11 mouse cellular contexts compared by ENCODE assay signal in the genomic region with DNA sequence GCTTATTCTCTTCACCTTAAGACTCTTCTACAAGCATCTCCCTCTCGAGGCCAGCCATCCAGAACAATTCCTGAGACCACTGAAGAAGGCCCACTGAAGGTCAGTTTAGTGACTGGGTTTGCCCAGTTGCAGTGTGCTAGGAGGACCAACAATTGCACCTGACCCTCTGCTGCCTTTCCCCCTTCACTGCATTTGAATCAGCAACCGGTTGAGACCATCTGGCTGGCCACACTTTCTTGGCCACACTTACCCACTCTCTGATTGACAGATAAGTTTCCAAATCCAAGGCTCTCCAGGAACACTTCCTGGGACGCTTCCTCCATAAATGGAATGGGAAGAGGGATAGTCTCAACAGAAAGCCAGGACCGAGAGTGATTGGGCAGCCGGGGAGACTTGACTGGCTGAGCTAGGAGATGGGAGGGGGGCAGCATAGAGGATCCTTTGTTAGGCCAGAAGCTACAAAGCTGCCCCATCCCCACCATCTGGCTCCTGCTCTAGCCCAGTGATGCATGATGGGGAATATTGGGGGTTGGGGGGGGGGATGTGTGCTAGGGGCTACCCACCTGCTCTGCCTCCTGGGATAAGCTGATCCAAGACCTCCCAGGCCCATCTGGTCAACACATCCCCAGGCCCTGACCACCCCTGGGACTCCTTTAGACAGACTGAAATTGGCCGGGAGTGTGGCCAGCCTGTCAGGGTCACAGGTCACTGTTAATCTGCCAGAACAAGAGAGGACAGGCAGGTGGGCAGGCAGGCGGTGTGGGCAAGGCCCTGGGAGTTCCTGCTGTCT. TPM values are rescaled to one million over a fixed set of nuclear protein-coding genes. Genes with fewer than 3 reads are reported as not detected.
DNase-seq lines count a peak whose midpoint lies in the region; ATAC-seq and TF ChIP-seq lines count a peak whose summit lies in the region.
"Had no signal": no experiment of that assay in that cellular context is flagged by ENCODE, and none has a peak within 500 bp of the region (broad histone marks: within the 10 kb centered on the region; RNA-seq: fewer than 3 reads in every experiment).

No protein-coding gene starts in this region.

- H3K4me2 ChIP-seq in embryonic facial prominence, embryonic 11.5 days (ENCODE audit: low read depth, low read length): no peak overlapping the region
- no peak overlapping the region for H3K4me2 ChIP-seq in limb, embryonic 15.5 days
- H3K4me2 ChIP-seq: embryonic facial prominence, embryonic 13.5 days had no signal

- peak overlapping the region; percentile 82 for H3K4me3 ChIP-seq in E14TG2a.4 (replicated peaks; ENCODE audit: low read length)
- H3K4me3 ChIP-seq in embryonic facial prominence, embryonic 11.5 days (ENCODE audit: low read depth, low read length): no peak overlapping the region
- H3K4me3 ChIP-seq in limb, embryonic 15.5 days: no peak overlapping the region
- H3K4me3 ChIP-seq: embryonic facial prominence, embryonic 13.5 days had no signal

- TF ChIP-seq CTCF in E14TG2a.4 (conservative IDR thresholded peaks at IDR 0.05; ENCODE audit: low read length): no peak

- no peaks in the 10 kb centered on the region for H3K9me3 ChIP-seq in E14TG2a.4 (ENCODE audit: low read length)
- no peaks in the 10 kb centered on the region for H3K9me3 ChIP-seq in embryonic facial prominence, embryonic 11.5 days (replicated peaks; ENCODE audit: control insufficient read depth, low read length)
- no peaks in the 10 kb centered on the region for H3K9me3 ChIP-seq in limb, embryonic 15.5 days
- H3K9me3 ChIP-seq: embryonic facial prominence, embryonic 13.5 days had no signal

- no peak overlapping the region for H3K9ac ChIP-seq in embryonic facial prominence, embryonic 11.5 days (replicated peaks; ENCODE audit: low read length)
- no peak overlapping the region for H3K9ac ChIP-seq in limb, embryonic 15.5 days
- H3K9ac ChIP-seq: embryonic facial prominence, embryonic 13.5 days had no signal

- peak; percentile 51 for DNase-seq in ZHBTc4 (ENCODE audit: low read depth, low spot score)
- peak; percentile 53 for DNase-seq in embryonic facial prominence, embryonic 11.5 days (ENCODE audit: low spot score)
- DNase-seq in T-cell, adult 2 months (ENCODE audit: low spot score): no peak
- DNase-seq in right cerebral cortex, postnatal 14 days: no peak
- no peak for DNase-seq in spleen, postnatal 14 days (ENCODE audit: low spot score in 2 of 2)
- no peak for DNase-seq in gastrocnemius, postnatal 36 days

- WGBS in embryonic facial prominence, embryonic 11.5 days: 20% methylated on average over 7 of the region's 7 CpGs
- WGBS in limb, embryonic 15.5 days: 47% methylated on average over 7 of the region's 7 CpGs

- intact Hi-C loops in gastrocnemius, postnatal 36 days (cut with DNase I): no loop called here

- peak overlapping the region; percentile 38; the same call in 1 of the 2 replicates for H3K27ac ChIP-seq in embryonic facial prominence, embryonic 11.5 days (replicated peaks; ENCODE audit: low read depth, low read length)
- H3K27ac ChIP-seq in limb, embryonic 15.5 days: no peak overlapping the region
- H3K27ac ChIP-seq: embryonic facial prominence, embryonic 13.5 days; macrophage had no signal

- no peaks in the 10 kb centered on the region for H3K27me3 ChIP-seq in E14TG2a.4 (ENCODE audit: insufficient read depth, low read length)
- no peaks in the 10 kb centered on the region for H3K27me3 ChIP-seq in embryonic facial prominence, embryonic 11.5 days (ENCODE audit: control insufficient read depth, insufficient read depth, low read length)
- H3K27me3 ChIP-seq in limb, embryonic 15.5 days: no peaks in the 10 kb centered on the region
- H3K27me3 ChIP-seq: embryonic facial prominence, embryonic 13.5 days; Patski had no signal

- peaks cover 13% of the 10 kb centered on the region for H3K36me3 ChIP-seq in E14TG2a.4 (ENCODE audit: insufficient read depth, low read length)
- no peaks in the 10 kb centered on the region for H3K36me3 ChIP-seq in embryonic facial prominence, embryonic 11.5 days (replicated peaks; ENCODE audit: control insufficient read depth, insufficient read depth, low read depth, low read length)
- H3K36me3 ChIP-seq in limb, embryonic 15.5 days: no peaks in the 10 kb centered on the region
- H3K36me3 ChIP-seq: embryonic facial prominence, embryonic 13.5 days had no signal

- ATAC-seq in embryonic facial prominence, embryonic 11.5 days (replicated peaks; ENCODE audit: insufficient number of reproducible peaks, low FRiP score, low TSS enrichment, low read depth): peak; percentile 80
- 0 out of 2 replicates have a peak, but pooled peaks have one; percentile 44 for ATAC-seq in limb, embryonic 15.5 days (ENCODE audit: insufficient number of reproducible peaks, low FRiP score, low TSS enrichment, low read depth)
- ATAC-seq: Patski had no signal

- H3K4me1 ChIP-seq in E14TG2a.4 (replicated peaks; ENCODE audit: low read depth, low read length): peaks cover 91% of the 10 kb centered on the region
- no peaks in the 10 kb centered on the region for H3K4me1 ChIP-seq in embryonic facial prominence, embryonic 11.5 days (ENCODE audit: control insufficient read depth, insufficient read depth, low read length)
- peaks cover 17% of the 10 kb centered on the region for H3K4me1 ChIP-seq in limb, embryonic 15.5 days

RNA-seq across cellular contexts. Expression of a gene that starts 13.2 kb away (rescaled TPM):
- 2.1 TPM in 2 replicates for polyA plus RNA-seq in embryonic facial prominence, embryonic 11.5 days (2014; fragmentation: Nextera tagmentation; extraction: Ambion mirVana)
- 10.2 and 14.5 TPM in 2 replicates for polyA plus RNA-seq in limb, embryonic 15.5 days (2015; fragmentation: Nextera tagmentation; extraction: Ambion mirVana)
- 100 to 1,000 TPM; 221 to 230 TPM for total RNA-seq in gastrocnemius, postnatal 36 days (2021)

RNA-seq across cellular contexts. Expression of a gene that starts 15.1 kb away (rescaled TPM):
- 47.4 and 51.9 TPM in 2 replicates for polyA plus RNA-seq in embryonic facial prominence, embryonic 11.5 days (2014; fragmentation: Nextera tagmentation; extraction: Ambion mirVana)
- 37.7 and 41.3 TPM in 2 replicates for polyA plus RNA-seq in limb, embryonic 15.5 days (2015; fragmentation: Nextera tagmentation; extraction: Ambion mirVana)
- total RNA-seq in gastrocnemius, postnatal 36 days (2021): 10 to 100 TPM; 12.2 to 16.3 TPM

RNA-seq across cellular contexts. Expression of a gene that starts 48.3 kb away (rescaled TPM):
- polyA plus RNA-seq in embryonic facial prominence, embryonic 11.5 days (2014; fragmentation: Nextera tagmentation; extraction: Ambion mirVana): 19.4 and 19.7 TPM in 2 replicates
- polyA plus RNA-seq in limb, embryonic 15.5 days (2015; fragmentation: Nextera tagmentation; extraction: Ambion mirVana): 15.9 and 18.1 TPM in 2 replicates
- total RNA-seq in gastrocnemius, postnatal 36 days (2021): 10 to 100 TPM; 11.1 to 12.5 TPM

Comparison
In these comparisons a context has a peak if more than half of its experiments do, and no peak if none do; other contexts are left out.
1. DNase-seq: peak in ZHBTc4 (single experiment) and embryonic facial prominence, embryonic 11.5 days (single experiment); none in T-cell, adult 2 months (single experiment), right cerebral cortex, postnatal 14 days (single experiment), spleen, postnatal 14 days (0 of 2) and gastrocnemius, postnatal 36 days (0 of 2).